Mouse (Mus musculus) monocyte, adult 2 months (primary cell): ENCODE data around the gene Tmem221.

Experiments
- DNase-seq, 2 experiments: peaks; one replicate each; pipeline ENCODE4 v3.0.0; 2022; ENCODE audit warnings: low spot score in 2 of 2, low read depth in 1 of 2

The Tmem221 gene

DNA sequence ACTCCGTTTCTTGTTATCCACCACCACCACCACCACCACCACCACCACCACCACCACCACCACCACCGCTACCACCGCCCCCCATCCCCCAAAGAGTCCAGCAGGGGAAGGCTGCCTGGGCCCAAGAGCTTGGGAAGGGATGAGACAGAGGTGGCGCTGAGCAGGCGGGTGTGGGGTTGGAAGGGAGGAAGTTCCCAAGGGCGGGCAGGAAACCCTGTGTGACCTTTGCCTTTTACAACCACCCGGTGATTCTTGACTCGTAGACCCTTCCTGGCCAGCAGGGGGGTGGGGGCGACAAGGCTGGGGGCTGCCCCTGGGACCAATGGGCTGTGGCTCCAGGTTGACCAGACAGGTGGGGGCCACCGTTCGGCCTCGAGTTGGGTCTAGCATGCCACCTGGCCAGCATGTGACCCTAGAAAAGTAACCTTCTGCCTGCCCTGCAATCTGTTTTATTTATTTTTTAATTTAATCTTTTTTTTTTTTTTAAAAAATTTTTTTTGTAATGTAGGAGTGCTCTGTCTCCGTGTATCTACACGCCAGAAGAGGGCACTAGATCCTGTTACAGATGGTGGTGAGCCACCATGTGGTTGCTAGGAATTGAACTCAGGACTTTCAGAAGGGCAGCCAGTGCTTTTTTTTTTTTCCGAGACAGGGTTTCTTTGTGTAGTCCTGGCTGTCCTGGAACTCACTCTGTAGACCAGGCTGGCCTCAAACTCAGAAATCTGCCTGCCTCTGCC lies 45.5 kb downstream of the Tmem221 start:
- DNase-seq: no peak

DNA sequence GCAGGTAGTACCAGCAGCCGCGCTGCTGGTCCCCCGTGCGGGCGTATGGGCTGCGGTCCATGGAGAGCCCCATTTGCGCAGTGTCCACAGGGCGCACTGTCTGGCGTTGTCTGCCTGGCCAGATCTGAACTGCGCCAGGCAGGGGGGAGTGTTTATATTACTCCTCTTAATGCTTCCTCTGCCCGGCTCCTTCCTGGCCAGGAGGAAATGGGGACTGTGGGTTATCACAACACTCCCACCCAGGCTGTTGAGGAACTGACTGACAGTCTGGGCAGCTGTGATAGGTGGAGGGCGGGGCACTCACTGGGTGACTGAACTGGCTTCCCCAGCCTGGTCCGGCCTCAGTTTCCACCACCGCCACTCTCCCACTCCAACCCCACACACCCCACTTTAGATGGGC lies 47.0 kb downstream of the Tmem221 start, which contains the start of gene Plvap:
Gene Plvap, minus strand, starts transcription at position 109 of the 400 bp plus-strand sequence.
- DNase-seq: no peak

GRCm38 (mm10) chr8:71509316-71509715 lies 49.4 kb downstream of the Tmem221 start:
- no peak for DNase-seq

DNA sequence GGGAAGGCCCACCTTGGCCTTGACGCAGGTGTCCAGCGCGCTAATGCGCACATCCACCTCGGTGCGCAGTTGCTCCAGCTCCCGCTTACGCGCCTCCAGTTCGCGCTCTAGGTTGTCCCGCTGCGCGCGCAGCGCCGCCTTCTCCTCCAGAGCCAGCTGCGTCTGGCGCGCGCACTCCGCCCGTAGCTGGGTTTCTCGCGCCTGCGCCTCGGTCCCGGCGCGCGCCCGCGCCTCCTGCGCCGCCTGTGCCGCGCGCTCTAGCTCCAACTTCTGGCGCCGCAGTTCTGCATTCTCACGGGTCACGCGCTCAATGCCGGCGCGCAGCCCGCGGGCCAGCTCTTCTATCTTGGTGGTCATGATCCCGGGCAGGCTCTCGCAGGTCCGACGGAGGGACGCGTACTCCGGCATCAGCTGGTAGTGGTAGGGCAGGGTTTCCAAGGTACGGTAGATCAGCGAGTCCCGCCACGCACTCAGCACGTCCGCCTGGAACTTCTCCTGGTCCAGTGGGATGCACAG lies 51.0 kb downstream of the Tmem221 start:
- DNase-seq: no peak

GRCm38 (mm10) chr8:71505979-71506378 lies 52.7 kb downstream of the Tmem221 start:
- no peak for DNase-seq

GRCm38 (mm10) chr8:71505326-71505725 lies 53.3 kb downstream of the Tmem221 start:
- no peak for DNase-seq

DNA sequence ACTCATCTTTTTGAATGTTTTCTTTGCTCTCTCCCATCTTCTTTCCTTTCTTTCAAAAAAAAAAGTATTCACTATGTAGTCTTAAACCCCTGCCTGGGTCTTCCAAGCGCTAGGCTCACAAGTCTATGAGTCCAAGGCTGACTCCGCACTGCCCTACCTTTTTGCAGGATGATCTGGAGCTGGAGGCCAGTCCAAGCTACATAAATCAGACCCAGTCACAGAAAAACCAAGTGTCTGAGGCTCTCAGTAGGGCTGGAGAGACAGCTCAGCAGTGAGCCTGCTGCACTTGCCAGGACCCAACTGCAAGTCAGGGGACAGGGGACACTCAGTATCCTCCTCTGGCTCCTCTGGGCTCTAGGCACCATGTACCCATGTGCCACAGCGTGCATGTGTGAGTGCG lies 54.3 kb downstream of the Tmem221 start:
- DNase-seq: no peak
